Mouse (Mus musculus): Measurements from ENCODE around the gene Ifit1.

Gene Ifit1

DNA sequence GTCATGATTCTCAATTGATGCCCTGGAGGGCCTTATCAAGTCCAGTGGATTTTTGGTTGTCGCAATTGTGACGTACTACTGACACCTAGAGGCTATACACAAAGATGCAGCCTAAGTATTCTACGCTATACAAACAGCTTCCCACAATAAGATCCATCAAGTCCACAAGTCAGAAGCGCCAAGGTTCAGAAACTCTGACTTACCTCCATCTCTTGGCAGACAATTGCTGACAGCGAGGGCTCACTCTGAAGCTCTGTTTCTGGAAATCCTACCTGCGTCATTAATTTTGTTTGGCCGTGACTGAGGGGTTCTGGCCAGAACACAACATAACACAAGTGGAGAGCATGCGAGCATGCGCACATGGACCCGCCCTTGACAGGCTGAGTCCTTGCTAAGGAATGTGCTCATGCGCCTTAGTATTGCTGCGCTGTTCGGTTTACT, 21.4 kb downstream of the Ifit1 start:
- WGBS: 11% methylated on average over 13 of the region's 13 CpGs

- 40% methylated on average over 5 of the region's 5 CpGs for WGBS
These were observed 22.1 kb downstream of the Ifit1 start for GRCm38 (mm10) chr19:34662740-34663139.

- 18% methylated on average over 5 of the region's 5 CpGs for WGBS
These were observed 25.5 kb downstream of the Ifit1 start for GRCm38 (mm10) chr19:34666127-34666526.

- 58% methylated on average over 7 of the region's 7 CpGs for WGBS
These were observed 32.8 kb downstream of the Ifit1 start for GRCm38 (mm10) chr19:34673476-34673875.

DNA sequence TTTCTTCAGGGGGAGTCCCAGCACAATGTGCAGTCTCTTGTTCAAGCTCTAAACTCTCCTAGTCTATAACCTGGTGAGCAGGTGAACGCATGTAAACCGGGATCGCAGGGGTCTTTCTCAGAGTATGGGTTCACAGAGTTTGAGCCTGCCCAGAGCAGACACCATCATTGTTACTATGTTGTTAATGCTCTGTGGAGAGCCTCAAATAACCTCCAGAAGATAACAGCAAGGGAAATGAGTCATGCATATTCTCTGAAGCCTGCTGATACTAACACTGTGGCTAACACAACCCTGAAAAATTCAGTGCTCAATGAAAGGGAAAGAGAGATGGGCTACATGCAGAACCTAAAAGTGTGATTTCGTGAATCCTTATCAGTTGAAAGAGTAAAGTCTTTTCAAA, 37.8 kb downstream of the Ifit1 start:
- 89% methylated on average over 4 of the region's 4 CpGs for WGBS

DNA sequence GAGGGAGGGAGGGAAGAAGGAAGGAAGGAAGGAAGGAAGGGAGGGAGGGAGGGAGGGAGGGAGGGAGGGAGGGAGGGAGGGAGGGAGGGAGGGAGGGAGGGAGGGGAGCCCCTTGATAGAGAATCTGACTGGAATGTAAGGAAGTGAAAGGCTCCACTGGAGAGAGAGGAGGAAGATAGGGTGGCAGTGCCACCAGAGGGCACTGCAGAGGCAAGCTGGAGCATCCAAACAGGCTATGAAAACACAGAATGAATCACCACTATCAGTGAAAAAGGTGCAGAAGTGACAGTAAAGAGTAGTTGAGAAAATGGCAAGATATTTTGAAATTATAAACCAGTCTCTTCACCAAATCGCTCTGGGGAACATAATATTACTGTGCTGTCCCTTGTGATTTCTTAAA, 44.2 kb downstream of the Ifit1 start:
- 78% methylated on average over 1 of the region's 1 CpGs for WGBS

- WGBS: 100% methylated on average over 1 of the region's 1 CpGs
These were observed 44.9 kb downstream of the Ifit1 start for GRCm38 (mm10) chr19:34685530-34685929.

GRCm38 (mm10) chr19:34691402-34691801, 50.7 kb downstream of the Ifit1 start:
- 94% methylated on average over 6 of the region's 6 CpGs for WGBS

DNA sequence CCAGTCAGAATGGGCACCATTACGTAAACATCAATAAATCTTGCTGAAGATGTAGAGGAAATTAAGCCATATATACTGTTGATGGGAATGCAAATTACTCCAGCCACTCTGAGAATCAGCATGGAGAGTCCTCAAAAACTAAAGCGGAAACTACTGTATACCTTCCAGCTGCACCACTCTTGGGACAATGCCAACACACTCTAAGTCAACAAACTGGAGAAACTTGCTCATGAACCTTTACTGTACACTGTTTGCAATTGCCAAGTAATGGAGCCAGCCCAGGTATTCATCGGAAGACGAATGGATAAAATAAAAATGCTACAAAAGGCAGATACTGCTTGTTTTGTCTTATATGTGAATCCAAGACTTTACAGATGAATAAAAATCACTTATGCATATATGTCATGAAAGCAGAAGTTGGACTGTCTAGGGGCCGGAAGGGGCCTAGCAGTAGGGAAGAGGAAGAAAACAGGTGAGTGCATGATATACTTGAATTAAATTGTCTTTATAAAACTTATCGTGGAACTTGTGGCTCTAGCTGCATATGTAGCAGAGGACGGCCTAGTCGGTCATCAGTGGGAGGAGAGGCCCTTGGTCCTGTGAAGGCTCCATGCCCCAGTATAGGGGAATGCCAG, 55.8 kb downstream of the Ifit1 start:
- 87% methylated on average over 8 of the region's 8 CpGs for WGBS

GRCm38 (mm10) chr19:34697461-34697860, 56.8 kb downstream of the Ifit1 start:
- WGBS: 85% methylated on average over 2 of the region's 2 CpGs

DNA sequence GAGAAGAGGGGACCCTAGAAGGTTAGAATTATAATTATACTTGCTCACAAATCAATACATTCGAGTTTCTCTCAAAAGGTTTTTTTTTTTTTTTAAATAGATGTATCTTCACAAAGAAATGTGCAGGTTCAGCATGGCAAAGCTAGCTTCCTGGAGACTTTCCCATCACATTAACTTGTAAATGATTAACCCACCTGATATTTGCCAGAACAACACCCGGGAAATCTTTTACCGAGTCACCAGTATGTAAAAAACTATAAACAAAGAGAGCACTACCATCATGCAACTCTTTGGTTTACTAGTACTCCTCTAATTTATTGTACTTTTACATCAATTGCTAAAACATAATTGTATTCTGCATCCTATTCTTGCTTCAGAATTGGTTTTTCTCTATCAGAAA, 57.8 kb downstream of the Ifit1 start:
- WGBS: 89% methylated on average over 3 of the region's 3 CpGs

- WGBS: 83% methylated on average over 1 of the region's 1 CpGs
These were observed 58.2 kb downstream of the Ifit1 start for GRCm38 (mm10) chr19:34698852-34699251.

DNA sequence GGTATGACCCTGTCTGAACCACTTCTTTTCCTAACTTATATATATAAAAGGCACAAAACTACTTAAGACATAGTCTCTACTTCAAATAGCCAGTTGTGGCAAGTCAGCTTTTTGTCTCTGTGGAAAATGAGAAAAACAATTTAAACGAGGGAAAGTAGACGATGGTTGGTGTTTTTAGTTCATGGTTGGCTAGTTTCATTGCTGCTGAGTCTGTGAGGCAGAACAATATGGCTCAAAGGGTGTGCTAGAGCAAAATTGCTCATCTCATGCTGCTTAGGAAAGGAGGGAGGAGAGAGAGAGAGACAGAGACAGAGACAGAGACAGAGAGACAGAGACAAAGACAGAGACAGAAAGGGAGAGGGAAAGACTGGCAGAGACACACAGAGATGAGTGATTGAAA, 58.6 kb downstream of the Ifit1 start:
- 55% methylated on average over 2 of the region's 2 CpGs for WGBS
